Mouse (Mus musculus): Measurements from ENCODE around the gene Gabrd.
"Not testable (repeated sequence)": the region's sequence is repeated elsewhere in the genome, so short reads cannot be mapped to it uniquely, and the experiment has no call there.

Gabrd gene

GRCm38 (mm10) chr4:155397511-155398221, at the start of gene Gabrd:
TSS of gene Gabrd (minus strand) at chr4:155398112.
- peak; percentile 65 to 75 for DNase-seq

GRCm38 (mm10) chr4:155442808-155443207, 44.9 kb upstream of the Gabrd start:
- DNase-seq: no peak

GRCm38 (mm10) chr4:155433993-155434392, 36.1 kb upstream of the Gabrd start:
- DNase-seq: peak; percentile 4 to 7

GRCm38 (mm10) chr4:155432358-155432757, 34.4 kb upstream of the Gabrd start:
- DNase-seq: no peak

- DNase-seq: no peak
Measured at GRCm38 (mm10) chr4:155429202-155429601, 31.3 kb upstream of the Gabrd start.

- no peak for DNase-seq
Measured at GRCm38 (mm10) chr4:155428442-155428841, 30.5 kb upstream of the Gabrd start.

GRCm38 (mm10) chr4:155426272-155426671, 28.4 kb upstream of the Gabrd start:
- DNase-seq: no peak

GRCm38 (mm10) chr4:155423988-155424387, 26.1 kb upstream of the Gabrd start:
- DNase-seq: no peak

- not testable (repeated sequence) for DNase-seq
Measured at GRCm38 (mm10) chr4:155421412-155422370, 23.8 kb upstream of the Gabrd start.

GRCm38 (mm10) chr4:155420137-155420536, 22.2 kb upstream of the Gabrd start:
- DNase-seq: no peak

- DNase-seq: no peak
Measured at GRCm38 (mm10) chr4:155414656-155415235, 16.8 kb upstream of the Gabrd start.

- no peak for DNase-seq
Measured at GRCm38 (mm10) chr4:155413641-155414335, 15.9 kb upstream of the Gabrd start.

- DNase-seq: no peak
Measured at GRCm38 (mm10) chr4:155412124-155412523, 14.2 kb upstream of the Gabrd start.

- DNase-seq: peak; percentile 48 to 56
Measured at GRCm38 (mm10) chr4:155409058-155409776, 11.3 kb upstream of the Gabrd start, which contains the start of gene Cfap74. TSS of gene Cfap74 (plus strand) at chr4:155409190.

- DNase-seq: no peak
Measured at GRCm38 (mm10) chr4:155408695-155409057, 10.8 kb upstream of the Gabrd start.

GRCm38 (mm10) chr4:155402489-155402888, 4.6 kb upstream of the Gabrd start:
- DNase-seq: no peak

GRCm38 (mm10) chr4:155401121-155401520, 3.2 kb upstream of the Gabrd start:
- no peak for DNase-seq

GRCm38 (mm10) chr4:155398222-155398540, 269 bp upstream of the Gabrd start:
- DNase-seq: no peak

GRCm38 (mm10) chr4:155396751-155397150, 1.2 kb downstream of the Gabrd start:
- DNase-seq: no peak

- DNase-seq: no peak
Measured at GRCm38 (mm10) chr4:155395471-155395870, 2.4 kb downstream of the Gabrd start.

- DNase-seq: no peak
Measured at GRCm38 (mm10) chr4:155387166-155387565, 10.7 kb downstream of the Gabrd start.

- no peak for DNase-seq
Measured at GRCm38 (mm10) chr4:155383326-155383725, 14.6 kb downstream of the Gabrd start.

All from kidney, adult 8-10 months (tissue).